21 mouse cellular contexts compared by ENCODE assay signal in genomic region chr4:116531109-116531508, GRCm38 (mm10). TPM values are rescaled to one million over a fixed set of nuclear protein-coding genes. Genes with fewer than 3 reads are reported as not detected.
DNase-seq lines count a peak whose midpoint lies in the region; ATAC-seq and TF ChIP-seq lines count a peak whose summit lies in the region.
"Had no signal": no experiment of that assay in that cellular context is flagged by ENCODE, and none has a peak within 500 bp of the region (broad histone marks: within the 10 kb centered on the region; RNA-seq: fewer than 3 reads in every experiment).

No protein-coding gene starts in this region.

- TF ChIP-seq CTCF in left cerebral cortex, adult 2 months (IDR thresholded peaks at IDR 0.05), result peak; percentile 41
- peak; percentile 35 for TF ChIP-seq CTCF in Patski (IDR thresholded peaks at IDR 0.05)

- H3K27me3 ChIP-seq in Patski, result no peaks in the 10 kb centered on the region
- H3K27me3 ChIP-seq: heart, embryonic 15.5 days; hindbrain, embryonic 15.5 days; liver, embryonic 12.5 days; lung, embryonic 15.5 days; neural tube, embryonic 15.5 days had no signal

- in situ Hi-C loops in Patski (cut with MboI; ENCODE audit: low pct_unique_long_range_greater_than_20kb), result loop anchor here (10.0 kb wide), 1 partner anchor 186 kb away; no protein-coding TSS in a partner anchor

- CTCF ChIA-PET in Patski (lab: Charles Lee), result no interaction called here

- DNase-seq in CD4-positive, CD25-positive, alpha-beta regulatory T cell, adult 2 months (ENCODE audit: low read depth, low spot score), result peak; percentile 27
- DNase-seq in left cerebral cortex, adult 2 months (ENCODE audit: extremely low spot score in 1 of 2, low spot score in 2 of 2), result no peak
- DNase-seq in left cerebral cortex, adult 11 months (ENCODE audit: low spot score), result no peak
- peak; percentile 8 for DNase-seq in 3T3-L1 (ENCODE audit: low read depth, low spot score)
- DNase-seq in Patski (ENCODE audit: low read depth, low spot score), result no peak
- no peak for DNase-seq in cerebellum, postnatal 10 days
- DNase-seq in kidney, postnatal 14 days, result no peak
- DNase-seq: adrenal gland, adult 2 months; cerebellum, adult 11 months; cerebellum, postnatal 14 days; heart, postnatal 36 days had no signal

- no peak overlapping the region for H3K4me3 ChIP-seq in left cerebral cortex, adult 2 months
- H3K4me3 ChIP-seq: forebrain, embryonic 10.5 days; heart, embryonic 15.5 days; hindbrain, embryonic 15.5 days; liver, embryonic 12.5 days; lung, embryonic 15.5 days; midbrain, embryonic 10.5 days; neural tube, embryonic 15.5 days had no signal

- ATAC-seq in CD4-positive, CD25-positive, alpha-beta regulatory T cell, adult 4 months, result no peak
- ATAC-seq in Patski, result no peak
- ATAC-seq: forebrain, embryonic 16.5 days; intestine, embryonic 16.5 days; liver, embryonic 12.5 days had no signal

- POLR2A ChIA-PET in Patski (lab: Charles Lee), result no interaction called here

- H3K27ac ChIP-seq in left cerebral cortex, adult 2 months, result no peak overlapping the region
- H3K27ac ChIP-seq: forebrain, embryonic 10.5 days; heart, embryonic 15.5 days; hindbrain, embryonic 15.5 days; liver, embryonic 12.5 days; lung, embryonic 15.5 days; midbrain, embryonic 10.5 days; neural tube, embryonic 15.5 days had no signal

- intact Hi-C loops in left cerebral cortex, adult 2 months (cut with DNase I), result no loop called here

RNA-seq across cellular contexts. Expression of gene Ipp, which starts 23.8 kb away (rescaled TPM):
- 10 to 100 TPM in 1 of 2 experiments, 1 to 10 TPM in 1; 7.4 to 19.6 TPM for polyA plus RNA-seq in CD4-positive, CD25-positive, alpha-beta regulatory T cell, adult 4 months (2017; shearing (Covaris generic))
- total RNA-seq in left cerebral cortex, adult 2 months (2021), result 10 to 100 TPM; 17.8 to 20.2 TPM
- 15.9 TPM for polyA plus RNA-seq in Patski (2021)

RNA-seq across cellular contexts. Expression of gene Tmem69, which starts 24.6 kb away (rescaled TPM):
- 10 to 100 TPM; 18.2 to 28.7 TPM for polyA plus RNA-seq in CD4-positive, CD25-positive, alpha-beta regulatory T cell, adult 4 months (2017; shearing (Covaris generic))
- 10 to 100 TPM in 1 of 2 experiments, 1 to 10 TPM in 1; 9.9 to 10.6 TPM for total RNA-seq in left cerebral cortex, adult 2 months (2021)
- 8.5 TPM for polyA plus RNA-seq in Patski (2021)

RNA-seq across cellular contexts. Expression of gene Gpbp1l1, which starts 26.3 kb away (rescaled TPM):
- 100 to 1,000 TPM in 1 of 2 experiments, 10 to 100 TPM in 1; 90.2 to 101 TPM for polyA plus RNA-seq in CD4-positive, CD25-positive, alpha-beta regulatory T cell, adult 4 months (2017; shearing (Covaris generic))
- 10 to 100 TPM; 44.5 to 46.9 TPM for total RNA-seq in left cerebral cortex, adult 2 months (2021)
- 43.9 TPM for polyA plus RNA-seq in Patski (2021)

Comparison
In these comparisons a context has a peak if more than half of its experiments do, and no peak if none do; other contexts are left out.
1. DNase-seq: peak in CD4-positive, CD25-positive, alpha-beta regulatory T cell, adult 2 months (single experiment) and 3T3-L1 (single experiment); none in left cerebral cortex, adult 2 months (0 of 2), left cerebral cortex, adult 11 months (single experiment), Patski (single experiment), cerebellum, postnatal 10 days (0 of 2) and kidney, postnatal 14 days (single experiment).